Mouse (Mus musculus) layer of hippocampus, adult 2 months (tissue): Measurements from ENCODE around the gene Gtdc1. TPM values are rescaled to one million over a fixed set of nuclear protein-coding genes. Genes with fewer than 3 reads are reported as not detected.
"Not testable (repeated sequence)": the region's sequence is repeated elsewhere in the genome, so short reads cannot be mapped to it uniquely, and the experiment has no call there.

Source experiments
- DNase-seq, 2 experiments: peaks; one replicate each; pipeline ENCODE4 v3.0.0; 2022; ENCODE audit warnings: low spot score in 2 of 2
- H3K27ac ChIP-seq: fragments of 200-600 bp; 2 replicates; pipeline ENCODE4 v1.8.1; 2022
- H3K4me3 ChIP-seq: fragments of 200-600 bp; 2 replicates; pipeline ENCODE4 v1.8.1; 2022; ENCODE audit warnings: mild to moderate bottlenecking
- CTCF ChIP-seq: fragments of 200-600 bp; conservative IDR thresholded peaks from 2 replicates; pipeline ENCODE4 v1.8.1; 2022; ENCODE audit warnings: antibody characterized with exemption, mild to moderate bottlenecking, moderate library complexity
- total RNA-seq, 2 experiments: library from RNA; stranded (reverse); gene quantifications; 2 replicates each; pipeline ENCODE4 v1.2.3; 2021

The Gtdc1 gene
- total RNA-seq, 2 experiments from 2014 or later, result 65.5 to 69.7 TPM

DNA sequence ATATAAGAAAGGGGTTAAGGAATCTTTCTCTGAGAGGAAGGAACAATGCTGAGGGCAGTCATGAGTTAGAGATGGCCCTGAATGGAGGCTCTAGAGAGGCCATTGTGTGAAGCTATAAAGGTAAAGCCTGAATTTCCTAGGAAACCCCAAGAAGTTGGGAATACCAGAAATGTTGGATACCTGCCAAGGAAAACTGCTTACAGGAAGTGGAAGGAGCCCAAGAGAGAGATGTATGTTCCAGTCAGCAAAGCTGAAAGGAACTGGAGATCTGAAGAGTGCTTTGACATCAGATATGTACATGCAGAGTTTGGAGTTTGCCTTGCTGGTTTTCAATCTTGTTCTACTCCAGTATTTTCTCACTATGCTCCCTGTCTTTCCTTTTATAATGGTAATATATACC is 268.4 kb downstream of the Gtdc1 start:
- no peak for DNase-seq
- no peak overlapping the region for H3K27ac ChIP-seq
- H3K4me3 ChIP-seq, result no peak overlapping the region
- TF ChIP-seq CTCF, result no peak

DNA sequence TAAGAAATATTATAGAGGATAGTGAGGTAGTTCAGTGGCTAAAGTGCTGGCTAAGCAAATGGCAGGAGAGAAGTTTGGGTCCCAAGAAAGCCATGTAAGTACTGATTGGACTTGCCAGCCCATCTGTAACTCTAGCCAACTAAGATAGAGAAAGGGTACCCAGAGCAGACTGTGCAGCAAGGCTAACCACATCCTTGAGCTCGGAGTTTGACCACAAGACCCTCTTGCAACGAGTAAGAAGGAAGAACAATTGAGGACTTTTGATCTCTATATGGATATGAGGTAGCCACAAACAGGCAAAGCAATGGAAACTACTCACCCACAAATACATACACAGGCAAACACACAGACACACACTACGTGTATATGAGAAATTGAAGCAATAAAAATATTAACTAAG is 278.9 kb downstream of the Gtdc1 start:
- TF ChIP-seq CTCF, result no peak
- DNase-seq, result no peak
- H3K27ac ChIP-seq, result no peak overlapping the region

DNA sequence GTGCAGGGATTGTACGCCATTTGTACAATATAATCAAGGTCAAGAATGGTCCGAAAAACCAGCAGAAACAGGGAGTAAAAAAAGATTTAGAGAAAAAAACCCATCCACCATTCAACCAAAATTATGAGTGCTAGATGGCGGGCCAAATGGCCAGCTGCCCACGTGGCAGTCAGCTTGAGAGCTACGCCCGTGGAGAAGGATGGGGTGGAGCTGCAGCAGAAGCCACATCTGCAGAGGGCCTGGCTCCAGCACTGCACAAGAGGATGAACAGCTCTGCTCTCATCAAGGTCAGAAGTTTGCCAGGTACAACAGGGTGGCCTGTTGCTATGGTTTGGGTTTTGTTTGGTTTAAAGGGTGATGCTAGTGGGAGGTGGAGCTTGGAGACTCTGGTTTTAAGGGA is 281.1 kb downstream of the Gtdc1 start:
- no peak for TF ChIP-seq CTCF
- H3K4me3 ChIP-seq, result no peak overlapping the region
- H3K27ac ChIP-seq, result no peak overlapping the region
- no peak for DNase-seq

More for the DNA sequence above, 278.9 kb downstream of the Gtdc1 start:
- no peak overlapping the region for H3K4me3 ChIP-seq

DNA sequence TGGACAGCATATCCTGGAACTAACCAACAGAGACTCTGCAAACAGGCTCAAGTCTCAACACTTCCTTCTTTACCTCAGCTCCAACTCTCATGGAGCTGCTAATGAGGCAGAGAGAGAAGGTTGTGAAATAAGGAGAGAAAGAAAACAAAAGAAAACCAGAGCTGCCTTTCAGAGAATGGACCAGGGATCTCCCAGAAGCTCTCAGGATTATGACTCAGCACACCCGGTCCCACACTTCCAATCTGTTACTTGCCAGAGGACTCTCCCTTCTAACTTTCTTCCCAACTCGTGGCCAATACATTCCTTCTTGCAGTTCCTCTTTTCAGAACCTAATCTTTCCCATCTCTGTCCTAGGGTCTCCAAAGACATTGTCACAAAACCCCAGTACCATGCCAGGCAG is 288.1 kb downstream of the Gtdc1 start:
- TF ChIP-seq CTCF, result no peak
- no peak for DNase-seq
- no peak overlapping the region for H3K4me3 ChIP-seq
- H3K27ac ChIP-seq, result no peak overlapping the region

DNA sequence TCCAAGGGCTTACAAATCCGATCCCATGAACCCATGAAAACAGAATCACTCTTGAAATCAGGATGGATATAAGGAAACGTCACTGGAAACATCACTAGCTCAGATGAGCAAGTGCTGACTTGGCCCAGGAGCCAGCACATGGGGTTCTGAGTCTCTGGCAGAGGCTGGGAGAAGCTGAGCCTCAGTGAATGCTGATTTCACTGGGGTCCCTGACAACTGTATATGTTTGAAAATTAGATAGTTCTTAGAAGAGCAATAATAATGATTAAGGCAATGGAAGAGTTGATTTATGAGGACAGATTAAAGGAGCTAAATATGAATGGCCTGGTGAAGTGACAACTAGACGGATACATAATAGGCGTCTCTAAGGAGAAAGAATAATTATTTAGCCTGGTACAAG is 289.3 kb downstream of the Gtdc1 start:
- no peak for DNase-seq
- Histone ChIP-seq H3K4me3 (no peak overlapping the region), H3K27ac (no peak overlapping the region)
- TF ChIP-seq CTCF, result no peak

DNA sequence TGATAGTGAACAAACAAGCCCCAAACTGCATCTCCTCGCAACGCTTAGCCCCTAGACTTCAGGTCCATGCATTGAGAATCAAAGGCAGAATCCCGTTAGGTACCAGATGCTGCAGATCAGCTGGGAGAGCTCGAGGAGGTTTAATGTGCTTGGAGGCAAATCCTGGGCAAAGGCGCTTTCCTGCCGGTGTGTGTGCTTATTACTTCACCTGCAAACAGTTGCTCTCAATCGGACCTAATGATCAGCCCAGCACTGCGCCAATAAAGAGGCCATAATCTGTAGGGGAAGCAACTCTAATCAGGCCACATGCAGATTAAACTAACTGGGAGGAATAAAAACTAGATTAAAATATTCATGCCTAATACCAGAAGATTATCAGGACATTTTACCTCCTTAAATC is 293.5 kb downstream of the Gtdc1 start:
- no peak for TF ChIP-seq CTCF
- no peak for DNase-seq
- no peak overlapping the region for H3K4me3 ChIP-seq
- H3K27ac ChIP-seq, result no peak overlapping the region; the same call in 1 of the 2 replicates

DNA sequence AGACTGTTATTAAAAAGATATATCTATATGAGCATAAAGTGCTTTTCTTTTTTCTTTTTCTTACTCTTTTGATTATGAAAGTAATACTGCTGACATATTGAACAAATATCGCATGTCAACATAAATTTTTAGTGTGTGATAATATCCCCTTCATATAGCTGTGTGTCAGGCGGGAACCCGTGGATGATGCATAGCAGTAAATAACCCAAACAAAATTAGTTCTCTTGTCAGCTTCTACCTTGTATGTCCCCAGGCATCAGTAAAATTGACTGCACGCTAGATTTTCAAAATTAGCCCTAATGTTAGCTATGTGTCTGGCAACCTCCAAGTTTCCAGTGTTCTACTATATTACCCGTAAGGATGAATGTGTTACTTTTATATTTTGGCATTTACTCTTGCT is 294.4 kb downstream of the Gtdc1 start:
- no peak for TF ChIP-seq CTCF
- DNase-seq, result no peak
- Histone ChIP-seq H3K27ac (peak overlapping the region; percentile 12), H3K4me3 (peak overlapping the region; percentile 25)

DNA sequence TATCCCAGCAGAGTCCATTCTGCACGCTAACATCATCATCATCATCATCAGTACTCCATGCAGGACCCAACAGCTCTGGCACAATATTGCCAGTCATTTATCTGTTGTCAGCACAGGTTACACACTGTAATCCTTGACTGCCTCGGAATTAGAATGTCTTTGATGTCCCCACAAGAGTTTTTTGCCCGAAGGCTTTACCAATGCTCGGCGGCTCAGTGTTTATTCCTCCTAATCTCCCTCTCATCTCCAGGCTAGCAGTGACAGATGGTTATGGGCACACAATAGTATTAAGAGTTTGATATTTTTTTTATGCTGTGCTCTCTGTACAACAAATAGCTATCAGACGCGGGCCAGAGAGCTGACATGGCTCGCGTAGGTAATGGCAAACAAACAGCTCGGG is 294.9 kb downstream of the Gtdc1 start:
- Histone ChIP-seq H3K4me3 (peak overlapping the region; percentile 25), H3K27ac (peak overlapping the region; percentile 12)
- DNase-seq, result no peak
- no peak for TF ChIP-seq CTCF

DNA sequence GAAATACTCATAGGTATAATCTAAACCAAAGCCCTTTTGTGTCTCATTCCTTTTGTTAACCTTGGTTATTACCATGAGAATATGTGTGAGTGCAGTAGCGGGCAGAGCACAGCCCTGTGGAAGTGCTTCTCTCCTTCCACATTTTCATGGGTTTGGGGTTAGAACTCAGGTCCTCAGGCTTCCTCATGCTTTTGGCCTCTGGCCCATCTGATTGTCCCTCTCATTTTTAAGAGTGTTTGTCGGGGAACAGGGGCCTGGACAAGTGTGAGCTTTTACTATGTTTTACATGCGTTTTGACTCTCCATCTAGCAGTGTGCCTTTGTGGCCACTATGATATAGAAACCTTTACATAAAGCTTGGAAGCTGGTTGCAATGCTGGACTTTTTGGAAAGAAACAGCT is 296.4 kb downstream of the Gtdc1 start:
- DNase-seq, result no peak
- no peak overlapping the region for H3K27ac ChIP-seq
- no peak overlapping the region for H3K4me3 ChIP-seq
- TF ChIP-seq CTCF, result no peak

DNA sequence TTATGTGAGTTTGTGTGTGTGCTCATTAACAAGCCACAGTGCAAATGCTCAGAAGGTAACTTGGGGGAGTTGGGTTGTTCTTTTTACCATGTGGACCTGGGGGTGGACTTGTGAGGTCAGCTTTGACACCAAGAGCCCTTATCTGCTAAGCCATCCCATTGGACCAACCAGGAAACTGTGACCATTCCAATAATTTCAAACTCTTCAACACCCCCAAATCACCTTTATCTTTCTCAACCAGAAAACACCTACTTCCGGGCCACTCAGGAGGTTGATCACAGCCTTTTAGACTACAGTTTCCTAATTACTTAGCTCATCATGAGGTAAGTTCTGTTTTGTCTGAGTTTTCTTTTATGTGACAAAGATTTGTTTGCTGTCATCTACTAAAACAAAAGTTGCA is 298.7 kb downstream of the Gtdc1 start:
- TF ChIP-seq CTCF, result no peak
- Histone ChIP-seq H3K4me3 (no peak overlapping the region), H3K27ac (no peak overlapping the region)
- DNase-seq, result no peak

DNA sequence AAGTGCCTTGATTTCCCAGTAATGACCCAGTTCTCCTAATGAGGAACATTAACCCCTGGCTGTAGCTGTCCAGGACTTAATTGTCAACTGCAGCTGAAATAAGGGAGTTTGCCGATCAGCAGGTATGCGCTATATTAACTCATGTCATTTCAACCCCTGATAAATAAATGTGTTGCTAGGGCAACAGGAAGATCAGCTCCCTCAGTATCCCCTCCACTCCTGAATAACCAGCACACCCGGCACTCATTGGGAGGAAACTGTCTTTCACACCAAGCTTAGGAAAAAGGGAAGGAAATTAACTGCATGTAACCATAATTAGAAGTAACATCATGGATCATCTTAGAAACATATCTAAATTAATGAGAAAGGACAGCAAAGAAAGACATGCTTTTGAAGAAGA is 302.3 kb downstream of the Gtdc1 start:
- no peak for DNase-seq
- no peak overlapping the region for H3K27ac ChIP-seq
- TF ChIP-seq CTCF, result no peak
- H3K4me3 ChIP-seq, result no peak overlapping the region

DNA sequence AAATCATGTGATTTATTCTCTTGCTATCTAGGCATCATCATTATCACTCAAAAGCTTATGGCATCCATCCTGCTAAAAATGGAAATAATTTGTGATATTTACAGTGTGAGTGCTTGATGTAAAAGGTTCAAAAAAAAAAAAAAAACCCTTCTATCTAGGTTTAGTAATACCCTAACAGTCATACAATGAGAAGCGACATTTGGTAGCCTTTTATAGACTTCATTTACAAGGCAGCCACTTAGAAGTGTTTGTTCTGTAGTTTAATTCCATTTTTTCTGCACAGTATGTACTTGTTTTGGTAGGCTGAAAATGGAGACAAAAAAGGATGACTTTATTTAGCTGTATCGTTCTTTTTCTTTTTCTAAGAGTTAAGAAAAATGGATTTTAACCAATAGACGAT is 305.0 kb downstream of the Gtdc1 start:
- TF ChIP-seq CTCF, result no peak
- Histone ChIP-seq H3K27ac (peak overlapping the region; percentile 81), H3K4me3 (no peak overlapping the region)
- DNase-seq, result no peak

DNA sequence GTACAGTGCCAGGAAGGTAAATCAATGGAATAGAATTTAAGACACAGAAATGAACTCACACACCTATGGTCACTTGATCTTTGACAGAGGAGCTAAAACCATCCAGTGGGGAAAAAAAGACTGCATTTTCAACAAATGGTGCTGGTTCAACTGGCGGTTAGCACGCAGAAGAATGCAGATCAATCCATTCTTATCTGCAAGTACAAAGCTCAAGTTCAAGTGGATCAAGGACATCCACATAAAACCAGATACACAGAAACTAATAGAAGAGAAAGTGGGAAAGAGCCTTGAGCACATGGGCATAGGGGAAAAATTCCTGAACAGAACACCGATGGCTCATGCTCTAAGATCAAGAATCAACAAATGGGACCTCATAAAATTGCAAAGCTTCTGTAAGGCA is 327.8 kb downstream of the Gtdc1 start:
- H3K27ac ChIP-seq, DNase-seq, H3K4me3 ChIP-seq: not testable (repeated sequence)

DNA sequence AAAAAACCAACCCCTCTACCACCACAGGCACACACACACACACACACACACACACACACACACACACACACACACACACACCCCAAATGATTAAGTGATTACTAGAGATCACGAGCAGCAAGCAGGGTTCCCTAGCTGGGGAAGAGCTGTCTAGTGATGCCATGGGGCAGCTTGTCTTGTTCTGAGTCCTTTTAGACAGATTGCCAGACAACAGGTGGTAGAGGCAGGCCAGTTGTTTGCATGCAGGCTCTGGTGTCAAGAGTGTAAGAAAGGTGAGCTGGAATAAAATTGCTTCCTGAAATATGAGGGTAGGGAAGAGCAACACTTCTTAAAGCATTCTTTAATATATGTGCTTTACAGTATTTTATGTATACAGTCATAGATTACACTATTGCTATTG is 333.2 kb downstream of the Gtdc1 start:
- no peak for DNase-seq
- no peak overlapping the region for H3K4me3 ChIP-seq
- no peak for TF ChIP-seq CTCF
- no peak overlapping the region for H3K27ac ChIP-seq

DNA sequence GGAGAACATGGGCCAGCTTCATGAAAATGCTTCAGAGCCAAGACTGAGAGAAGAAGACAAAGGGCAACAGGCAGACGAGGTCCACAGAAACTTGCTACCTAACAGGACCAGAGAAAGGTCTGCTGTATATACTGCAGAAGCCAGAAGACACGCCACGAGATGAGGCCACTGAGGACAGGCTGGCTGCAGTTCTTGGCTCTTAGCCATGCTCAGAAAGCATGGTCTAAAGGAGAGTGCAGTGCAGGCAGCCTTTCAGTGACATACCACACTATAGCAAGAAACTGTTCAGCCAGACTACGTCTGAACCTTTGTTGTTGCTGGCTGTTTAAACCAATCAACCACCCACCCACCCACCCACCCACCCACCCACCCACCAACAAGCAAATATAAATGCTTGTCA is 336.6 kb downstream of the Gtdc1 start:
- no peak for DNase-seq
- TF ChIP-seq CTCF, result no peak

More for the DNA sequence above, 336.6 kb downstream of the Gtdc1 start:
- no peak overlapping the region for H3K4me3 ChIP-seq
- H3K27ac ChIP-seq, result no peak overlapping the region
